Mouse (Mus musculus) hematopoietic multipotent progenitor cell, adult 10-12 weeks (in vitro differentiated cells): ENCODE data around the gene Exosc5. TPM values are rescaled to one million over a fixed set of nuclear protein-coding genes. Genes with fewer than 3 reads are reported as not detected.

ENCODE experiments used
- polyA plus RNA-seq: library from polyadenylated mRNA; stranded (reverse); fragments of >175 nt; gene quantifications from 2 replicates; pipeline ENCODE4 v1.2.3, GENCODE M21; 2012; ENCODE audit warnings: low replicate concordance

The Exosc5 gene
- 150 and 216 TPM in 2 replicates for polyA plus RNA-seq

DNA sequence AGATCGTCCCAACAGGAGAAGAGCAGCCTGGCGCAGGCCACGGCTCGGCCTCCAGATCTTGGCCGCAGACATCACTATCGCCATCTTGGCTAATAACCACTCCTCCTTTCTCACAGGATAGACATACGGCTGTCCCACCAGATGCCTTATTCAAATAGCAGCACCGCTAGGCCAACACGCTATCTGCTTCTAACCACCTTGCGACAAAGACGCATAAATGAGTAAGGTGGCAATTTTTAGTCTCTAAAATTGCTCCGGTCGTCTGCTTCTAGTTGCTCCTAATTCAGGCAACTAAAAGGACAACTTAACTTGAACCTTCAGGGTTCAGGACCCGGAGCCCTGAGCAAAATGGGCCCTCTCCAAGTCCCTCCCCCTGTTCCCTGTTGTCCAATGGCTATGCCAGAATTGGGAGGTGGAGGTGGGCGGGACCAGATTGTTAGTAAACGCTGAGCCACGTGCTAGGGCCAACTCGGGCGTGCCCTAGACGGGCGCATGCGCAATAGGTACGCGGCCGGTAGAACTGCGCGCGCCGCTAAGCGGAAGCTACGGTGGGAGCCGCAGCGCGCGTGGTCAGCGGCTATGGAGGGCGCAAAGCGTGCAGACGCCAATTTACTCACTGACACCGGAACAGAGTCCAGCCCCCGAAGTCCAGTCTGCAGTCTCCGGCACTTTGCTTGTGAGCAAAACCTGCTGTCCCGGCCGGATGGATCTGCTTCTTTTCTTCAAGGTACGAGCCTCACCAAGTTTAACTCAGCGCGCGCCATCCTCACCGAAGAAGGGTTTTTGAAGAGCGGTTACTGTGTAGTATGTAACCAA lies at the start of gene Exosc5, which contains the start of gene Bckdha:
TSS of gene Exosc5 (plus strand) at position 508 of the 816 bp plus-strand sequence.
TSS of gene Bckdha (minus strand) at position 325 of the 816 bp plus-strand sequence.

DNA sequence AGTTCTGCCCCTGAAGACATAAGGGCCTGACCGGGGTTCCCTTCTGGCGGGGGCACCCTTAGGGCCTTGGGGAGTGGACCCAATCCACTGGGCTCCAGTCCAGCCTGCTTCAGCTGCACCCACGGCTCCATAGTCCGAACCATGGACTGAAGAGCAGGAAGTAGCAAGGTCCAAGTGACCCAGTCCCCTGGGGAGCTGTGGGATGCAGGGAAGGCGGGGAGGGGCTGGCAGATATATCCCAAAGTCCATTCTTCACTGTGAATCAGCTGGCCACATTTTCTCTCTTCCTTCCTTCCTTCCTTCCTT lies 43.3 kb upstream of the Exosc5 start, which contains the start of gene Erich4:
TSS of gene Erich4 (minus strand) at position 187 of the 306 bp plus-strand sequence.

DNA sequence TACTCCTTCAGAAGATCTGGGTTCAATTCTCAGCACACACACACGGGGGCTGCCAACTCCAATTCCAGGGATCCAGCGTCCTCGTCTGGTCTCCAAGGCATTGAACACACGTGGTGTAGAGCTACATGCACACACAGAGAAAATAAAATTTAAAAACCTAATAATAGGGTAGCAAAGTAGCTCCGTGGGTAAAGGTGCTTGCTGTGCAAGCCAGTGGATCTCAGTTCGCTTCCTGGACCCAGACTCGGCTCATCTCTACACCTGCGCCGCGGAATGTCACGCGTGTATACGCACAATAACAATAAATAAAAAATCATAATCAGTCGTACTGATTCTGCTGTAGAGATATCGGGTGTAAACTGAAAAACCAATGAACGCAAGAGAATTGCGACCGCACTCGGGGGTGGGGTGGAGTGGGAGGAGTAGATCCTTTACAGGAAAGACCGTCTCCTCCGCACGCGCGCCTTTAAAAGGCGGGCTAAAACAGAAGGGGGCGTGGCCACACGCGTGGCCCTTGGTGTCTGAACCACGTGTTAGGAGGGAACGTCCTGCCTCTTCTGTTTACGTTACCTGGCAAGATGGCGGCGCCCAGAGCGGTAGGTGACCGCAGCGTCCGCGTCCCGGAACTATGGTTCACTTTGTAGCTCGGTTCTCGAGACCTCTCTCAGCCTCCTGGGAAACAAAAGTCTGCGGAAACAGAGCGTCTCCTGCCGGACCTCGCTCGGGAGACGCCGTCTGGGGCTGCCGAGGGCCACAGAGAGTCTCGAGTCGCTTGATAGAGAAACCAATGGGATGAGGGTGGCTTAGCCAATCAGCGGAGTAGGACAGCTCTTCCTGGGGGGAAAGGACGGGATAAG lies 39.9 kb upstream of the Exosc5 start, which contains the start of gene Dmac2:
TSS of gene Dmac2 (plus strand) at position 550 of the 857 bp plus-strand sequence.

DNA sequence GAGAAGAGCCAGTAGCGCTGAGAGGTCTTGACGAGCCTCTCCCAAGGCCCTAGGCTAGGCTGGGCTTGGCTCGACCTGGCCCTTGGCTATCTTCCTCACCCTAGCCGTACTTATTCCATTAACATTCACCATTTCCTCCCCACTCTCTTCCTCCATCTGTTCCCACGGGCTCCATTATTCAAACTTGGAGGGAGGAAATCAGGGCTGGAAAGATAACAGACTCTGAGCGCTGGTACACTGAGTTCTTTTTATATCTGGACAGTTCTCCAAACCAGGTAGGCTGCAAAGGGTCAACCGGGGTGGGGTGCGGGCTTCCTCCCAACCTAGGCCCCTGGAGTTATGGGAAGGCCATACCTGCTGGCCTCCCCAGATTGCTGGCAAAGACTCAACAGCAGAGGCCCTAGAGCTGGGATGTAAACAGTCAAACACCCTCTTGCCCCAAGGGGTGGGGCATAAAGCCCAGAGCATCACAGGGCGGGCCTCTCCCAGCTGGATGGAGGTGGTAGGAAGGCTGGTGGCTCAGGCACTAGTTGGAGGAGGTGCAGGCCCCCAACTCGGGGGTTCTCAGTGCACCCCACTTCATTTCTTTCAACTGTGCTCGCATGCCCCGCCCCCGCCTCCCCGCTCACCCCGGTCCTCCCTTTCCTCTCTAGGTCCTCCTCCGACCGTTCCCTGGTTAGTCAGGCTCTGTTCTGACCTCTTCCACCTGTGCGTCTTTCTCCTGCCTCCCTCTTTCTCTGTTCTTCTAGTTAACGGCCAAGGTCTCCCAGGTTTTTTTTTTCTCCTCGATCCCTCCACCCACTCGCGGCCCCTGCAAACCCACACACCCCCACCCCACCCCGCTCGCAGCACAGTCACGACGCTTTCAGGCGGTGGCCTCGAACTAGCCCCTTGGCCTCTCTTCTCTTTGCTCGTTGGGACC lies 32.2 kb upstream of the Exosc5 start, which contains the start of gene B3gnt8:
TSS of gene B3gnt8 (plus strand) at position 146 of the 922 bp plus-strand sequence.

DNA sequence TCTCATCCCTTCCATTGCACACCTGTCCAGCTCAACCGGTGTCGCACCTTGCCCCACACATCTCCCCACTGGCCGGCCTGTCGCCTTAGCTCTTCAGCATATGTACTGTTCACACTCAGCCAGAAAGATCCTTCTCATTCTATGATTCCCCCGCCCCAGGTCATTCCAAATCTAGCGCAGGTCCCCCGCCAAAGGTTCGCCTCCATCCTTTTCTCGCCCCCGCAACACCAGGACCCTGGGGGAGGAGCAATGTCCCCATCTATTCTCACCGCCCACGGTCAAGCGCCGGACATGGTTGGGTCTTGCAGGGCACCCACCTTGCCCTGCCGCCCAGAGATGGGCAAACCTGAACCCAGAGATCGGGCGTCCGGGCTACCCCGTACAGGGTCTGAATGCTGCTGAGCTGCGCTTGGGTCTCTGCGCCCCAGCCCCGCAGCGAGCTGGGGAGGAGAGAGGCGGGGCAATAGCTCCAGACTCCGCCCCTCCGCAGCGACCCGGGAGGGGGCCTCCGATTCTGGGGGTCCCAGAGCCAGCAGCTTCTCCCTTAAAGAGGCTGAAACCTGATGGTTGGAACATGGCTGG lies 15.8 kb downstream of the Exosc5 start, which contains the start of gene Tmem91:
TSS of gene Tmem91 (minus strand) at position 448 of the 582 bp plus-strand sequence.

DNA sequence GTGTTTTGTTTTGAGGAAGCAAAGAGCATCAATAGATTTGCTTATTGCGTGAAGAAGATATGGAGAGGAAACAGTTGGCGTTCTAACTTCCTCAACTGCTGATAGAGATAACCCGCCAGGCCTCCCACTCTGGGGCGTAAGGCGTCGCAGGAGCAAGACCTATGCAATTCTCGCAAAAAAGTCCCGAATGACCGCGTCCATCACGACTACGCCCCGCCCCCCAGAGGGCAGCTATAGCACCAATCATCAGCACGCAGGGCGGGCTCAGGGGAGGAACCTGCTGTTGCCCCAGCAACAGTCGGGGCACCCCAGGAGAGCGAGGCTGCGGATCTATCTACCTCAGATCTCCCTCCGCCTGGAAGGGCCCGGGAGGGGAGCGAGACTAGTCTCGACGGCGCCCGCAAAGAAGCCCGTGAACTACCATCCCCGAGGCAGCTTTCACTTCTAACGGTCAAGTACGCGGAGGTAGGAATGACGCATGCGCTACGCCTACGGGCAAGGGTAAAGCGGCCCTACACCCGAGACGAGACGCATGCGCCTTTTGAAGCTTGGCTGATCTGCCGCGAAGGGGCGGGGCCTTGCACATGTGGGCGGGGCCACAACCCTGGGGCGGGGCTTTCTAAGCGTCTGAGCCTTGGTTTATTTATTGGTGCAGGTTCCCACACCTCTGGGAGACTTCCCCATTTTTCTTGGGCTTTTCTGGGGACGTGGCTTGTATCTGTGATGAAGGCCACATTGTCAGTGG lies 21.7 kb downstream of the Exosc5 start, which contains the start of gene B9d2:
TSS of gene B9d2 (plus strand) at position 267 of the 745 bp plus-strand sequence.

DNA sequence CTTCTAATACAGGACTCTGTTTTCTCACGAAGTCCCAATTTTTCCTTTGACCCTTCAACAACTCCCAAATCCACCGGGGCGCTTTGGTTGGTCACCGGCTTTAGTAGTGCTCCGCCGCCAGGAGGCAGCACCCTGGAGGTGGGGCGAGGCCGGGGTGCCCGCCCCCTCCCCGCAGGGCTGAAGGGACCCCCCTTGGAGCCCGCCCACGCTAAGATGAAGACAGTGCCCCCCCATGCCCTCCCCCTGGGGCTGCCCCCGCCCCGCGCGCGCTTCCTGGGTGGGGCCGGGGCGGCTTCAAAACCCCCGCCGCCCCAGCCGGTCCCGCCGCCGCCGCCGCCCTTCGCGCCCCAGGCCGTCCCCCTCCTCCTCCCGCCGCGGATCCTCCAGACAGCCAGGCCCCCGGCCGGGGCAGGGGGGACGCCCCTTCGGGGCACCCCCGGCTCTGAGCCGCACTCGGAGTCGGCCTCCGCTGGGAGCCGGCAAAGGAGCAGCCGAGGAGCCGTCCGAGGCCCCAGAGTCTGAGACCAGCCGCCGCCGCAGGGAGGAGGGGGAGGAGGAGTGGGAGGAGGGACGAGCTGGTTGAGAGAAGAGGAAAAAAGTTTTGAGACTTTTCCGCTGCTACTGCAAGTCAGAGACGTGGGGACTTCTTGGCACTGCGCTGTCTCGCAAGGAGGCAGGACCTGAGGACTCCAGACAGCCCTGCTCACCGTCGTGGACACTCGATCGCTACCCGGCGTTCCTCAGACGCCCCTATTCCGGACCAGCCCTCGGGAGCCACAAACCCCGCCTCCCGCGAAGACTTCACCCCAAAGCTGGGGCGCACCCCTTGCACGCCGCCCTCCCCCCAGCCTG lies 27.9 kb downstream of the Exosc5 start, which contains the start of gene Tgfb1:
TSS of gene Tgfb1 (plus strand) at position 323 of the 852 bp plus-strand sequence.

DNA sequence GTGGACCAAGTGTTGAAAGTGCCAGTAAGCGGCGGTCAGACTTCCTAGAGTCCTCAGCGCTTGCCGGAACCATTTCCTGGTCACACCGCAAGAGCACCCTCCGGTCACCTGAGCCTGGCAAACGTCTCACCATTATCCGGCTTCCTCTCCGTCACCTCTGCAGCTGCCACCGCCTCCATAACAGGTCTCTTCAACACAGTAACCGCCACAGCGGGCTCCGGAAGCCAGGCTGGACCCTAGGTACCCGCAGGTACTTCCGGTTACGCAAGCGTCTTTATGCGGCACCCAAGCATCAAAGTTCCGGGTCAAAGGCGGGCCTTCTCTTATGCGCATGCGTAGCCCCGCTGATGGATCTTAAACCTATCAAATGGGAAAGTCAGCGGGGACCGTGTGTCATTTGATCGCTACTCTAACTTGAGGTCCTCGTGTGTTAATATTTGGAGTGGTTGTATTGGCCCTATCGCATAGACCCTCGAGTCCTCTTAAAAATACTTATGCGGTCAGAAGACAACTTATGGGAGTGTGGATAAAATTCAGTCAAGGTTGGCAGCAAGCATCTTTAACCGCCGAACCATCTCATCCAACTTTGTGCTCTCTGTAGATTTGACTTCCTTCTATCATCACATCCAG lies 59.9 kb downstream of the Exosc5 start, which contains the start of gene Ccdc97:
TSS of gene Ccdc97 (minus strand) at position 301 of the 630 bp plus-strand sequence.

Other genes with a start within 250 kb of the Exosc5 start
- not detected in 2 replicates for gene Cxcl17, start 246.3 kb upstream of the Exosc5 start, polyA plus RNA-seq
- 8.1 and 11.4 TPM in 2 replicates for gene Ceacam1, start 181.6 kb upstream of the Exosc5 start, polyA plus RNA-seq
- 0.55 and 0.71 TPM in 2 replicates for gene Ceacam2, start 119.3 kb upstream of the Exosc5 start, polyA plus RNA-seq
- gene Erich4, start 43.3 kb upstream of the Exosc5 start, polyA plus RNA-seq = not detected in 2 replicates
- gene Dmac2, start 39.8 kb upstream of the Exosc5 start, polyA plus RNA-seq = 63.2 and 101 TPM in 2 replicates
- 83.1 and 95.9 TPM in 2 replicates for gene B3gnt8, start 32.5 kb upstream of the Exosc5 start, polyA plus RNA-seq
- 61.9 and 69.5 TPM in 2 replicates for gene Bckdha, start 183 bp upstream of the Exosc5 start, polyA plus RNA-seq
- 1.2 and 2.2 TPM in 2 replicates for gene Tmem91, start 16.0 kb downstream of the Exosc5 start, polyA plus RNA-seq
- gene B9d2, start 21.6 kb downstream of the Exosc5 start, polyA plus RNA-seq = 50.4 and 63.3 TPM in 2 replicates
- 805 and 1,492 TPM in 2 replicates for gene Tgfb1, start 27.8 kb downstream of the Exosc5 start, polyA plus RNA-seq
- 93.0 and 167 TPM in 2 replicates for gene Ccdc97, start 59.9 kb downstream of the Exosc5 start, polyA plus RNA-seq
- gene Hnrnpul1, start 95.6 kb downstream of the Exosc5 start, polyA plus RNA-seq = 236 and 253 TPM in 2 replicates
- 155 and 333 TPM in 2 replicates for gene Axl, start 129.5 kb downstream of the Exosc5 start, polyA plus RNA-seq
- gene Cyp2s1, start 157.7 kb downstream of the Exosc5 start, polyA plus RNA-seq = 2.1 and 2.3 TPM in 2 replicates
- not detected in 2 replicates for gene Cyp2b10, start 238.5 kb downstream of the Exosc5 start, polyA plus RNA-seq